Mouse (Mus musculus): ENCODE measurements around the gene Gsk3b. TPM values are rescaled to one million over a fixed set of nuclear protein-coding genes. Genes with fewer than 3 reads are reported as not detected.
A peak's percentile ranks its signal among the peaks of the same experiment; 100 is the strongest.

Gene Gsk3b
- polyA plus RNA-seq, 1 experiment from 2014 or later = 37.2 TPM

- H3K4me2 ChIP-seq (ENCODE audit: low read depth, low read length) = no peak overlapping the region
- H3K4me1 ChIP-seq (ENCODE audit: control insufficient read depth, insufficient read depth, low read length) = no peaks in the 10 kb centered on the region
- H3K36me3 ChIP-seq (ENCODE audit: control insufficient read depth, insufficient read depth) = no peaks in the 10 kb centered on the region
- ATAC-seq (replicated peaks; ENCODE audit: extremely low read depth, insufficient read depth, low FRiP score) = no peak
- no peak overlapping the region for H3K27ac ChIP-seq (ENCODE audit: low read length)
- H3K9ac ChIP-seq (ENCODE audit: low read length) = no peak overlapping the region
- H3K4me3 ChIP-seq (ENCODE audit: low read length) = no peak overlapping the region
- H3K9me3 ChIP-seq (replicated peaks; ENCODE audit: control insufficient read depth, low read length) = no peaks in the 10 kb centered on the region
- H3K27me3 ChIP-seq (ENCODE audit: control insufficient read depth, insufficient read depth, low read length) = no peaks in the 10 kb centered on the region
- WGBS = 62% methylated on average over 1 of the region's 1 CpGs
Observed at GRCm38 (mm10) chr16:38080201-38080600, 8.6 kb upstream of the Gsk3b start.

DNA sequence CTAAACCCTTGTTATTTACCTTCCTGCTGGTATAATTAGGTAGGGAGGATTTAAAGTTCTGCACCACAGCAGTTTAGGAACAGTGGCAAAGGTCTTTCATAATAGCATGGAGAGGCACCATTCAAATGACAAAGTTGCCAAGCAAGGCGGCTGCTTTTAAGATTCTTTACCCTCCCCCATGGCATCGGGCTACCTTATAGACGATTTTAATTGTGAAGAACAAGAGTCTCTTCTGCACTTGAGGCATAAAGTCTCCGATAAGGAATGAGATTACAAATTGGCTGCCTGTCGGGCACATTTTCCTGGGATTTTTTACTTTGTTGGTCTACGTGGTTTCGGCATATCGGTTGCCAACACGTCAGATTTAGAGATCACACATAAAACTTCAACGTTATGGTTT lies 1.6 kb upstream of the Gsk3b start:
- Histone ChIP-seq H3K9me3 (replicated peaks; ENCODE audit: control insufficient read depth, low read length) (no peaks in the 10 kb centered on the region), H3K36me3 (ENCODE audit: control insufficient read depth, insufficient read depth) (no peaks in the 10 kb centered on the region), H3K9ac (ENCODE audit: low read length) (peak overlapping the region; percentile 90), H3K4me3 (ENCODE audit: low read length) (peak overlapping the region; percentile 71), H3K4me1 (ENCODE audit: control insufficient read depth, insufficient read depth, low read length) (peaks cover 5% of the 10 kb centered on the region), H3K4me2 (ENCODE audit: low read depth, low read length) (peak overlapping the region; percentile 83), H3K27ac (ENCODE audit: low read length) (peak overlapping the region; percentile 99), H3K27me3 (ENCODE audit: control insufficient read depth, insufficient read depth, low read length) (no peaks in the 10 kb centered on the region)
- 44% methylated on average over 10 of the region's 10 CpGs for WGBS
- no peak for ATAC-seq (replicated peaks; ENCODE audit: extremely low read depth, insufficient read depth, low FRiP score)

DNA sequence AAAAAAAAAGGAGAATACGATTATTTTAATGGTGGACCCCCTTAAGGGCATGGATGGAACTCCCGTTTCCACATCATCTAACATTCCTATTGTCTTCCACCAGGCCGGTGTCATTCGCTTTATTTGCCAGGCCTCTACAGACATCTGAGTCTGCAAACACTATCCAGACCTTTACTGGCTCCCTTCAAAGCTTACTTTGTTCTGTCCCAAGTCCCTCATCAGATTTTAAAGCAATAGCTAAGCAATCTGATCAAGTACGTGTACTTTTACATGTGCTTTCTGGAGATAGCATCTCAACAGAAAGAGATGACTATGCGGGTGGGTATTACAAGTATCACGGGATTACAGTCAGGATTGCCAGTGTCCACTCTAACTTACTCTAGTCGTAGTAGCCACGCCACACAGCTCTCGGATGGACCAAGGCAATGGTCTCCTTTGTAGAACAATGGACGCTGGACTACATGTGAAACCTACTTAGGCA lies 1.1 kb upstream of the Gsk3b start:
- Histone ChIP-seq H3K27me3 (ENCODE audit: control insufficient read depth, insufficient read depth, low read length) (no peaks in the 10 kb centered on the region), H3K4me1 (ENCODE audit: control insufficient read depth, insufficient read depth, low read length) (peaks cover 5% of the 10 kb centered on the region), H3K9ac (ENCODE audit: low read length) (peak overlapping the region; percentile 90), H3K9me3 (replicated peaks; ENCODE audit: control insufficient read depth, low read length) (no peaks in the 10 kb centered on the region), H3K4me3 (ENCODE audit: low read length) (peak overlapping the region; percentile 71), H3K4me2 (ENCODE audit: low read depth, low read length) (peak overlapping the region; percentile 83), H3K36me3 (ENCODE audit: control insufficient read depth, insufficient read depth) (no peaks in the 10 kb centered on the region), H3K27ac (ENCODE audit: low read length) (peak overlapping the region; percentile 99)
- ATAC-seq (replicated peaks; ENCODE audit: extremely low read depth, insufficient read depth, low FRiP score) = no peak
- 4% methylated on average over 11 of the region's 11 CpGs for WGBS

- under 1% methylated on average over 40 of the region's 40 CpGs for WGBS
- Histone ChIP-seq H3K4me3 (ENCODE audit: low read length) (peak overlapping the region; percentile 71), H3K27me3 (ENCODE audit: control insufficient read depth, insufficient read depth, low read length) (no peaks in the 10 kb centered on the region), H3K4me2 (ENCODE audit: low read depth, low read length) (peak overlapping the region; percentile 83), H3K9me3 (replicated peaks; ENCODE audit: control insufficient read depth, low read length) (no peaks in the 10 kb centered on the region), H3K9ac (ENCODE audit: low read length) (peak overlapping the region; percentile 90), H3K36me3 (ENCODE audit: control insufficient read depth, insufficient read depth) (no peaks in the 10 kb centered on the region), H3K27ac (ENCODE audit: low read length) (peak overlapping the region; percentile 99), H3K4me1 (ENCODE audit: control insufficient read depth, insufficient read depth, low read length) (peaks cover 9% of the 10 kb centered on the region)
- ATAC-seq (replicated peaks; ENCODE audit: extremely low read depth, insufficient read depth, low FRiP score) = peak; percentile 26
Observed at GRCm38 (mm10) chr16:38088126-38088628, 624 bp upstream of the Gsk3b start.

- Histone ChIP-seq H3K27me3 (ENCODE audit: control insufficient read depth, insufficient read depth, low read length) (no peaks in the 10 kb centered on the region), H3K4me1 (ENCODE audit: control insufficient read depth, insufficient read depth, low read length) (peaks cover 22% of the 10 kb centered on the region), H3K9me3 (replicated peaks; ENCODE audit: control insufficient read depth, low read length) (no peaks in the 10 kb centered on the region), H3K4me2 (ENCODE audit: low read depth, low read length) (peak overlapping the region; percentile 71), H3K27ac (ENCODE audit: low read length) (peak overlapping the region; percentile 100), H3K9ac (ENCODE audit: low read length) (peak overlapping the region; percentile 99), H3K36me3 (ENCODE audit: control insufficient read depth, insufficient read depth) (no peaks in the 10 kb centered on the region), H3K4me3 (ENCODE audit: low read length) (peak overlapping the region; percentile 91)
- peak; percentile 4 for ATAC-seq (replicated peaks; ENCODE audit: extremely low read depth, insufficient read depth, low FRiP score)
- WGBS = under 1% methylated on average over 68 of the region's 76 CpGs
Observed at GRCm38 (mm10) chr16:38089447-38090170, 808 bp downstream of the Gsk3b start.

- no peak for ATAC-seq (replicated peaks; ENCODE audit: extremely low read depth, insufficient read depth, low FRiP score)
- 0% methylated on average over 17 of the region's 17 CpGs for WGBS
Observed at GRCm38 (mm10) chr16:38090341-38091005, 1.7 kb downstream of the Gsk3b start.

DNA sequence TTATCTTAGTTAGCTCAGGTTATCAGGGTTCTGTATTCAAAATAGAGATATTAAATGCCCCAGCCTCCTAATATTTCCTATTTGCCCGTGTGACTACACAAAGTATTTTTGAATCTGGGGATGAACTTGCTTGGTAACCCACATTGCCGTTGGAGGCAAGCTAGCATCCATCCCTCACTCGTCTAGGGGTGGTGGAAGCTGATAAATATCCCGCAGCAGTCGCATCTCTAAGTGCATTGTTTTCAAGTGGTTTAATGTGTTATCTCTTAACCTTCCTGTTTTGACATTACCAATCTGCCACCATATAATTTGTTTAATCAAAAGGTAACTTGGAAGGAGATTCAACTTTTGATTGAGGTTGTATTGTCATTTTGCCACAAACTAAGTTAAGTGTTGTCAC lies 2.2 kb downstream of the Gsk3b start:
- WGBS = under 1% methylated on average over 5 of the region's 5 CpGs

More at GRCm38 (mm10) chr16:38090341-38091005, 1.7 kb downstream of the Gsk3b start:
- Histone ChIP-seq H3K4me1 (ENCODE audit: control insufficient read depth, insufficient read depth, low read length) (peaks cover 27% of the 10 kb centered on the region), H3K9me3 (replicated peaks; ENCODE audit: control insufficient read depth, low read length) (no peaks in the 10 kb centered on the region), H3K36me3 (ENCODE audit: control insufficient read depth, insufficient read depth) (no peaks in the 10 kb centered on the region), H3K9ac (ENCODE audit: low read length) (peak overlapping the region; percentile 99), H3K27me3 (ENCODE audit: control insufficient read depth, insufficient read depth, low read length) (no peaks in the 10 kb centered on the region), H3K4me2 (ENCODE audit: low read depth, low read length) (peak overlapping the region; percentile 71), H3K4me3 (ENCODE audit: low read length) (peak overlapping the region; percentile 91), H3K27ac (ENCODE audit: low read length) (peak overlapping the region; percentile 56)

GRCm38 (mm10) chr16:38091706-38092105 lies 2.9 kb downstream of the Gsk3b start:
- Histone ChIP-seq H3K27me3 (ENCODE audit: control insufficient read depth, insufficient read depth, low read length) (no peaks in the 10 kb centered on the region), H3K4me1 (ENCODE audit: control insufficient read depth, insufficient read depth, low read length) (peaks cover 32% of the 10 kb centered on the region), H3K9ac (ENCODE audit: low read length) (peak overlapping the region; percentile 99), H3K36me3 (ENCODE audit: control insufficient read depth, insufficient read depth) (no peaks in the 10 kb centered on the region), H3K9me3 (replicated peaks; ENCODE audit: control insufficient read depth, low read length) (no peaks in the 10 kb centered on the region), H3K4me3 (ENCODE audit: low read length) (peak overlapping the region; percentile 51), H3K4me2 (ENCODE audit: low read depth, low read length) (peak overlapping the region; percentile 71), H3K27ac (ENCODE audit: low read length) (no peak overlapping the region)
- WGBS = 5% methylated on average over 5 of the region's 5 CpGs
- no peak for ATAC-seq (replicated peaks; ENCODE audit: extremely low read depth, insufficient read depth, low FRiP score)

More for the DNA sequence above, 2.2 kb downstream of the Gsk3b start:
- Histone ChIP-seq H3K4me3 (ENCODE audit: low read length) (peak overlapping the region; percentile 91), H3K27me3 (ENCODE audit: control insufficient read depth, insufficient read depth, low read length) (no peaks in the 10 kb centered on the region), H3K4me2 (ENCODE audit: low read depth, low read length) (peak overlapping the region; percentile 71), H3K27ac (ENCODE audit: low read length) (no peak overlapping the region), H3K36me3 (ENCODE audit: control insufficient read depth, insufficient read depth) (no peaks in the 10 kb centered on the region), H3K9ac (ENCODE audit: low read length) (peak overlapping the region; percentile 99), H3K9me3 (replicated peaks; ENCODE audit: control insufficient read depth, low read length) (no peaks in the 10 kb centered on the region), H3K4me1 (ENCODE audit: control insufficient read depth, insufficient read depth, low read length) (peaks cover 32% of the 10 kb centered on the region)
- ATAC-seq (replicated peaks; ENCODE audit: extremely low read depth, insufficient read depth, low FRiP score) = no peak

DNA sequence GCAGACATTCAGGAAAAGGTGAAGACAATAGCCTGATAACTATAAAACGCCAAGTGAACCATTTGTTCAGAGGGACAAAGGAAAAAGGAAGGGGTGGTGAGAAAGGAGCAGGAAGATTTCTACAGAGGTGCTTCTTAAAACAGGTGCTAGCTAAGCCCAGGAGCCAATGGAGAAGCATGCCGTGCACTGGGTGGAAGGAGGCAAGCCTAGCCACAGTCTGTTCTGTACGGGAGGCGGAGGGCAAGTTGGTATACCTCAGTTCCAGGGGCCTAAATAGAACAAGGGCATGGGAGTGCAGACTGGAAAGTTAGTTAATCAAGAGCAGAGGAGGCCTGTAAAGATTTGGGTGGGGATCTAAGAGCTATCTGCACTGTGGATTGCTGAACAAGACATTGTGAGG lies 3.8 kb downstream of the Gsk3b start:
- Histone ChIP-seq H3K36me3 (ENCODE audit: control insufficient read depth, insufficient read depth) (no peaks in the 10 kb centered on the region), H3K4me3 (ENCODE audit: low read length) (peak overlapping the region; percentile 60), H3K27me3 (ENCODE audit: control insufficient read depth, insufficient read depth, low read length) (no peaks in the 10 kb centered on the region), H3K9me3 (replicated peaks; ENCODE audit: control insufficient read depth, low read length) (no peaks in the 10 kb centered on the region), H3K4me1 (ENCODE audit: control insufficient read depth, insufficient read depth, low read length) (peaks cover 28% of the 10 kb centered on the region), H3K27ac (ENCODE audit: low read length) (peak overlapping the region; percentile 82), H3K9ac (ENCODE audit: low read length) (peak overlapping the region; percentile 67), H3K4me2 (ENCODE audit: low read depth, low read length) (peak overlapping the region; percentile 87)
- no peak for ATAC-seq (replicated peaks; ENCODE audit: extremely low read depth, insufficient read depth, low FRiP score)
- 3% methylated on average over 4 of the region's 4 CpGs for WGBS

Measured in heart, embryonic 16.5 days (tissue).